Mouse (Mus musculus) left cerebral cortex, postnatal 14 days (tissue): ENCODE measurements around the gene Ints14. TPM values are rescaled to one million over a fixed set of nuclear protein-coding genes. Genes with fewer than 3 reads are reported as not detected.

ENCODE experiments used
- microRNA-seq, 2 experiments: library from miRNA; unstranded; fragments of <30 nt; microRNA quantifications; one replicate each; pipeline ENCODE4 v1.2.0; 2022
- total RNA-seq, 2 experiments: library from RNA; stranded (reverse); gene quantifications; 2 replicates each; pipeline ENCODE4 v1.2.3; 2021

The Ints14 gene
- total RNA-seq, 2 experiments from 2014 or later = 21.5 to 21.8 TPM

Small RNAs within 50 kb of the gene (microRNA-seq; reads per million reads assigned to microRNA genes)
- gene Gm25640 = 0 reads per million in 2 experiments

Other genes starting within 250 kb of the Ints14 start
- gene Rab11a, start 223.1 kb upstream of the Ints14 start, total RNA-seq = 100 to 1,000 TPM; 296 to 301 TPM
- gene Dennd4a, start 149.6 kb upstream of the Ints14 start, total RNA-seq = 10 to 100 TPM; 61.8 to 68.9 TPM
- under 1 TPM; 0.15 to 0.26 TPM for gene Slc24a1, start 9.3 kb upstream of the Ints14 start, total RNA-seq
- gene Hacd3, start 60.8 kb downstream of the Ints14 start, total RNA-seq = 100 to 1,000 TPM; 177 TPM
- gene Dpp8, start 71.5 kb downstream of the Ints14 start, total RNA-seq = 100 to 1,000 TPM; 134 to 141 TPM
- gene Igdcc4, start 140.6 kb downstream of the Ints14 start, total RNA-seq = 10 to 100 TPM; 20.5 to 26.1 TPM
- 1 to 10 TPM; 2.8 to 3.8 TPM for gene Igdcc3, start 180.3 kb downstream of the Ints14 start, total RNA-seq
- 1 to 10 TPM; 3.1 to 3.9 TPM for gene Parp16, start 234.4 kb downstream of the Ints14 start, total RNA-seq